Mouse (Mus musculus): ENCODE measurements at regions not wholly inside any gene's neighbourhood (a gene's known extent, or its start where the extent isn't known, plus 50 kb on each side); places are given as distances from the start of the nearest gene placed in this dataset.

DNA sequence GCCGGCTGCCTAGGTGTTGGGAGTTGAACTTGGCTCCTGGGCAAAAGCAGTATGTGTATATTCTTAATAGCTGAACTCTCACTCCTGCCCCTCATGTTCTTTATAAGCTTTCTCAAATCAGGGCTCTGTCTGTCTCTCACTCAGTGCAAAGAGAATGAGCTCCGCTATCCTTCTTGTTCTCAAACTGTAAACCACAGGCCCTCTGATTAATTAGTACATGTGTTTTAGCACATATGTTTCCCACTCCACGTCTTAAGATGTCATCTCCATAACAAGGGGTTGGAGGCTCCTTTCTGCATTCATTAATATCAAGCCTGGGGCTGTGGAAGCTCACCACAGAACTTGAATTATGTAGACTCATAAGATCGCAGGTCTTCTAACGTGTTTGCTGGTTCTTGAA is 104.7 kb downstream of the Nsun3 start:
- ATAC-seq: no peak
- WGBS: 54% methylated on average over 5 of the region's 5 CpGs

DNA sequence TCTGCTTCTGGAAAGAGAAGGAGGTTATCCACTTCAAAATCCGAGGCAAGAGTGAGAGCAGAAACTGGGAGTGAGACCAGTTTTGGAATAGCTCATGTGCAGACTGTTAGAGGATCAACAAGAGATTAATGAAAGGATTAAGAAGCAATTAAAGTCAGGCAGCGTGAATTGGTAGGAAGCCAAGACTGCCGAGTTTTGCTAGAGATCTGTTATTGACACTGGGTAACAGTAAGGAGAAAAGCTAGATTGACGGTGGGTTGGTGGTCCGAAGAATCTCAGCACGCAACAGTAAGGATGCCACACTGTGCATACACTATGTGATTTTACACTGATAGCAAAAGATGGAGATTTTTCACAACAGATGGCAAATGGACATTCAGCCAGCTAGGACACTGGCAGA is 109.8 kb downstream of the Nsun3 start:
- Histone ChIP-seq H3K9ac (no peak overlapping the region), H3K36me3 (ENCODE audit: insufficient read depth) (no peaks in the 10 kb centered on the region), H3K4me3 (ENCODE audit: low read depth, low read length) (no peak overlapping the region), H3K4me2 (ENCODE audit: low read depth) (no peak overlapping the region), H3K9me3 (ENCODE audit: low read length) (no peaks in the 10 kb centered on the region), H3K27me3 (ENCODE audit: insufficient read depth, low read length) (no peaks in the 10 kb centered on the region), H3K27ac (ENCODE audit: low read depth, low read length) (no peak overlapping the region), H3K4me1 (ENCODE audit: insufficient read depth) (no peaks in the 10 kb centered on the region)
- TF ChIP-seq CTCF (IDR thresholded peaks at IDR 0.05; ENCODE audit: low read depth): no peak
- WGBS: 19% methylated on average over 6 of the region's 6 CpGs
- ATAC-seq: peak; percentile 25
- DNase-seq: peak; percentile 45

More for the DNA sequence above, 104.7 kb downstream of the Nsun3 start:
- H3K9me3 ChIP-seq (ENCODE audit: low read length): no peaks in the 10 kb centered on the region
- TF ChIP-seq CTCF (IDR thresholded peaks at IDR 0.05; ENCODE audit: low read depth): no peak
- no peak overlapping the region for H3K4me2 ChIP-seq (ENCODE audit: low read depth)
- no peaks in the 10 kb centered on the region for H3K4me1 ChIP-seq (ENCODE audit: insufficient read depth)
- H3K27ac ChIP-seq (ENCODE audit: low read depth, low read length): no peak overlapping the region
- no peaks in the 10 kb centered on the region for H3K36me3 ChIP-seq (ENCODE audit: insufficient read depth)
- no peak overlapping the region for H3K9ac ChIP-seq
- H3K4me3 ChIP-seq (ENCODE audit: low read depth, low read length): no peak overlapping the region
- DNase-seq: no peak
- H3K27me3 ChIP-seq (ENCODE audit: insufficient read depth, low read length): no peaks in the 10 kb centered on the region

DNA sequence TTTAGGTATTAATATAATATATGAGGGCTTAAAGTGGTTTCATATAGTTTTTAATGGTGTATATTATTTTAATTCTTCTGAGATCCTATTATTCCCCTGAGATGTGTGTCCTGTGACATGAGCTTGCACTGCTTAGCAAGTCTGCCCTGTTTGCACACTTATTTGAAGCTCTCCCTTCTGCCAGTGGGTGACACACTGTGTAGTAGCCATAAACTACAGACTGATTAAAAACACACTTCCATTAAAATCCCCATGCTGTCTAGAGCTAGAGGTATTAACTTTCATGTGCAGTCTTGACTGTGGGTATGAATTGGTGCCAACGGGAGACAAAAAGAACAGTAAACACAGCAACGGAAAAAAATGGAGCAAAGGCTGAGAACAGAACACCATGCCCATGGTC is 129.2 kb downstream of the Nsun3 start:
- Histone ChIP-seq H3K9ac (no peak overlapping the region), H3K36me3 (ENCODE audit: insufficient read depth) (no peaks in the 10 kb centered on the region), H3K4me1 (ENCODE audit: insufficient read depth) (no peaks in the 10 kb centered on the region), H3K4me2 (ENCODE audit: low read depth) (no peak overlapping the region), H3K4me3 (ENCODE audit: low read depth, low read length) (no peak overlapping the region), H3K9me3 (ENCODE audit: low read length) (no peaks in the 10 kb centered on the region), H3K27me3 (ENCODE audit: insufficient read depth, low read length) (no peaks in the 10 kb centered on the region), H3K27ac (ENCODE audit: low read depth, low read length) (no peak overlapping the region)
- 49% methylated on average over 2 of the region's 2 CpGs for WGBS
- no peak for TF ChIP-seq CTCF (IDR thresholded peaks at IDR 0.05; ENCODE audit: low read depth)
- ATAC-seq (no peak), DNase-seq (no peak)

DNA sequence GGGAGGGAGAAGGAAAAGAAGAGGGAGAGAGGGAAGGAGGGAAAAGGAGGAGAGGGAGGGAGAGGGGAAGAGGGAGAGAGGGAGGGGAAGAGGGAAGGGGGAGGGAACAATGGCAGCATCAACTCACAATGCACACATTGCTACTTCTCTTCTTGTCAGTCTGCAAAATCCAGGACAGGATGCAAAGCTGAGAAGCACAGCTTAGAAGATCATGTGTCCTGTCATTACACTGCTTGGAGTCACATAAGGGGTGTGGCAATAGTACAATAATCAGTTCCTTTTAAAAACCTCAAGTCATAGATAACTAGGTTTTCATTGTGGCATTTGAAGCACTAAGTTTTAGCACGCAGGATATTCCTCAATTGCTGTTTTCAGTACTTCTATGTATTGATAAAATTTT is 132.2 kb downstream of the Nsun3 start:
- no peak overlapping the region for H3K9ac ChIP-seq
- peak; percentile 17; the same call in 1 of the 2 replicates for ATAC-seq
- H3K36me3 ChIP-seq (ENCODE audit: insufficient read depth): no peaks in the 10 kb centered on the region
- no peak overlapping the region for H3K27ac ChIP-seq (ENCODE audit: low read depth, low read length)
- H3K4me3 ChIP-seq (ENCODE audit: low read depth, low read length): no peak overlapping the region
- no peaks in the 10 kb centered on the region for H3K4me1 ChIP-seq (ENCODE audit: insufficient read depth)
- 56% methylated on average over 1 of the region's 1 CpGs for whole genome bisulfite sequencing
- no peak for TF ChIP-seq CTCF (IDR thresholded peaks at IDR 0.05; ENCODE audit: low read depth)
- no peaks in the 10 kb centered on the region for H3K27me3 ChIP-seq (ENCODE audit: insufficient read depth, low read length)
- H3K9me3 ChIP-seq (ENCODE audit: low read length): no peaks in the 10 kb centered on the region
- no peak for DNase-seq
- no peak overlapping the region for H3K4me2 ChIP-seq (ENCODE audit: low read depth)

DNA sequence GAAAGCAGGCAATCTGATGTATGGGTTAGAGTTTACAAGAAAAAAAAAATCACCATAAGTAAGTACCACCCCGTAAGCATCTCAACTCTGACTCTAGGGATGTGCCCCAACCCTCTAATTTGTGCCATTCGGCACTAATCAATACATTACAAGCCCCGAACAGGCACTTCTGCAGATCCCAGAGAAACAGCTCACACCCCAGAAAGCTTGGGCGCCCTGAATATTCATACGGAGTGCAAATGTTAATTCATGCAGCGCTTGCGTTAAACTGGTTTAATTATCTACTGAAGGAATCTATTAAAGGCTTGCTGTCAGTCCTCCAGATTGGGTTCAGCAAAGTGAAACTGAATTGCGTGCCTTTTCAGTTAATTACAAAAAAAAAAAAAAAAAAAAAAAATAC is 132.8 kb downstream of the Nsun3 start:
- WGBS: 8% methylated on average over 8 of the region's 8 CpGs
- Histone ChIP-seq H3K4me2 (ENCODE audit: low read depth) (peak overlapping the region; percentile 44), H3K4me1 (ENCODE audit: insufficient read depth) (no peaks in the 10 kb centered on the region), H3K36me3 (ENCODE audit: insufficient read depth) (no peaks in the 10 kb centered on the region), H3K27ac (ENCODE audit: low read depth, low read length) (no peak overlapping the region), H3K9me3 (ENCODE audit: low read length) (no peaks in the 10 kb centered on the region), H3K9ac (no peak overlapping the region), H3K27me3 (ENCODE audit: insufficient read depth, low read length) (no peaks in the 10 kb centered on the region), H3K4me3 (ENCODE audit: low read depth, low read length) (peak overlapping the region; percentile 22)
- TF ChIP-seq CTCF (IDR thresholded peaks at IDR 0.05; ENCODE audit: low read depth): no peak
- peak; percentile 78 for ATAC-seq
- peak; percentile 67 for DNase-seq

DNA sequence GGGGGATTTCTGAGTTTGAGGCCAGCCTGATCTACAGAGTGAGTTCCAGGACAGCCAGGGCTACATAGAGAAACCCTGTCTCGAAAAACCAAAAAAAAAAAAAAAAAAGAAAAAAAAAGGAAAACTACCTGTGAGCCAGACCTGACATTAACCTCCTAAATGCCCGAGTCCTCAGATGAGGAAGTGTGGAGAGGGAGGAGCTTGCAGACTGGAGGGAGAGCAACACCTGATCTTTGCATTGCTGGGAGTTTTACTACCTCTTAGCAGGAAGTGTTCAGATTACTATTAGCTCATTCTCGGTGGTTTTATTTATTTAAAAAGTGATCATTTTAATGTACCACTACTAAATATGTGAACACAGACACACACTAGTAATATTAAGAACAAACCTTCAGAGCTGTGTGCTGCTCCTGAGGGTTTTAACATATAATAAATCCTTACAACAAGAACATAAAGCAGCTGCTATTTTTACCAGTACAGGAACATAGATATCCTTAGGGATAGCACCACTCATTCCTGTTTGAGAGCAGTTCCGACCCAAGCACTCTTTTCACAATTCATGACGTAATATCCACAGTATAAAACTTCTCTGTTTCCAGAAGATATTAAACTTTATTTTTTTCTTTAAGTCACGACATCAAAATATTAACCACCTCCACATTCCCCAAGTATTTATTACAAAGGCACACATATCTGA is 133.7 kb downstream of the Nsun3 start:
- Histone ChIP-seq H3K36me3 (ENCODE audit: insufficient read depth) (no peaks in the 10 kb centered on the region), H3K9me3 (ENCODE audit: low read length) (no peaks in the 10 kb centered on the region), H3K9ac (no peak overlapping the region), H3K4me3 (ENCODE audit: low read depth, low read length) (no peak overlapping the region), H3K27ac (ENCODE audit: low read depth, low read length) (no peak overlapping the region), H3K27me3 (ENCODE audit: insufficient read depth, low read length) (no peaks in the 10 kb centered on the region), H3K4me1 (ENCODE audit: insufficient read depth) (no peaks in the 10 kb centered on the region), H3K4me2 (ENCODE audit: low read depth) (no peak overlapping the region)
- DNase-seq: no peak
- TF ChIP-seq CTCF (IDR thresholded peaks at IDR 0.05; ENCODE audit: low read depth): no peak
- ATAC-seq: no peak
- 81% methylated on average over 6 of the region's 6 CpGs for WGBS

DNA sequence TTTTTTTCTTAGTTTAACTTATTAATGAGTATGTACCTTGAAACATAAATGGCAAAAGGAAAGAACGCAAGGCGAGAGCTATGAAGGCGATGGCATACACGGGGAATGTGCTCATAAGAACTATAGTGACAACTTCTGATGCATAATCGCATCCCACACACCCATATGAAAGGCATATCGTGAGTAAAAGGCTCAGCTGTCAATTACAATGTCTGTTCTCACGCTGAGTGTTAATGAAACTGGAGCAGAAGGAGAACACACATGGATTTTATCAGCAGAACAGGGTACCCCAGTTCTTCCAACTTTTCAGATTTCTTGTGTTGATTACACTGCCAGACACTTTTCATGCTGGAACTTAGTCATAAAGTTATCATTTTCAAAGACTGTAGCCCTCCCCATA is 135.8 kb downstream of the Nsun3 start:
- Histone ChIP-seq H3K9me3 (ENCODE audit: low read length) (no peaks in the 10 kb centered on the region), H3K4me3 (ENCODE audit: low read depth, low read length) (no peak overlapping the region), H3K4me2 (ENCODE audit: low read depth) (no peak overlapping the region), H3K36me3 (ENCODE audit: insufficient read depth) (no peaks in the 10 kb centered on the region), H3K9ac (no peak overlapping the region), H3K27ac (ENCODE audit: low read depth, low read length) (no peak overlapping the region), H3K4me1 (ENCODE audit: insufficient read depth) (no peaks in the 10 kb centered on the region), H3K27me3 (ENCODE audit: insufficient read depth, low read length) (no peaks in the 10 kb centered on the region)
- WGBS: 52% methylated on average over 7 of the region's 7 CpGs
- DNase-seq (peak; percentile 30), ATAC-seq (peak; percentile 72)
- no peak for TF ChIP-seq CTCF (IDR thresholded peaks at IDR 0.05; ENCODE audit: low read depth)
